Mouse (Mus musculus) liver, postnatal 0 days (tissue): ENCODE measurements around the gene Lmnb2. TPM values are rescaled to one million over a fixed set of nuclear protein-coding genes. Genes with fewer than 3 reads are reported as not detected.

Experiments used
- ATAC-seq: fragments of 200-750 bp; cut with Nextera tagmentation; 2 replicates; pipeline ENCODE4 v1.8.0; 2017; ENCODE audit warnings: mild to moderate bottlenecking, moderate library complexity
- DNase-seq: peaks from one replicate; pipeline ENCODE4 v3.0.0-alpha.2; 2016
- H3K27ac ChIP-seq: fragments of 300-500 bp; sonication (generic); 2 replicates; pipeline ENCODE4 v1.5.1; 2014; ENCODE audit warnings: antibody characterized with exemption, moderate library complexity, mild to moderate bottlenecking, low read depth
- H3K27me3 ChIP-seq: fragments of 300-500 bp; sonication (generic); 2 replicates; pipeline ENCODE4 v1.6.1; 2014; ENCODE audit warnings: low read length, control low read depth, mixed read lengths; ENCODE audit not compliant: insufficient read depth
- H3K36me3 ChIP-seq: fragments of 300-500 bp; sonication (generic); replicated peaks from 2 replicates; pipeline ENCODE4 v1.6.1; 2014; ENCODE audit warnings: mild to moderate bottlenecking, control low read depth, low read length, moderate library complexity, mixed read lengths; ENCODE audit not compliant: insufficient read depth
- H3K4me1 ChIP-seq: fragments of 300-500 bp; sonication (generic); 2 replicates; pipeline ENCODE4 v1.6.1; 2014; ENCODE audit warnings: antibody characterized with exemption, mild to moderate bottlenecking, control low read depth; ENCODE audit not compliant: insufficient read depth
- H3K4me2 ChIP-seq: fragments of 300-500 bp; sonication (generic); 2 replicates; pipeline ENCODE4 v1.6.1; 2014; ENCODE audit warnings: low read depth, mild to moderate bottlenecking, low read length, moderate library complexity, mixed read lengths
- H3K4me3 ChIP-seq: fragments of 300-500 bp; sonication (generic); 2 replicates; pipeline ENCODE4 v1.5.1; 2014; ENCODE audit warnings: low read depth, low read length
- H3K9ac ChIP-seq: fragments of 300-500 bp; sonication (generic); replicated peaks from 2 replicates; pipeline ENCODE4 v1.6.1; 2014; ENCODE audit warnings: mild to moderate bottlenecking, moderate library complexity
- H3K9me3 ChIP-seq: fragments of 300-500 bp; sonication (generic); 2 replicates; pipeline ENCODE4 v1.6.1; 2016; ENCODE audit warnings: mild to moderate bottlenecking, control low read depth, low read length, mixed read lengths
- CTCF ChIP-seq: sonication (generic); IDR thresholded peaks from 2 replicates; pipeline ENCODE4 v1.5.1; 2016; ENCODE audit warnings: antibody characterized with exemption, low read depth
- EP300 ChIP-seq: IDR thresholded peaks from 2 replicates; pipeline ENCODE4 v1.6.1; 2016; ENCODE audit warnings: antibody characterized with exemption, low read depth, mild to moderate bottlenecking
- WGBS: fragments of 180-500 bp; shearing (Covaris S2); extraction: QIAGEN DNeasy Blood & Tissue Kit; methylation state at CpG from one replicate; pipeline ENCODE4 v1.1.7; 2014; ENCODE audit not compliant: insufficient replicate concordance; 5-methylcytosine and 5-hydroxymethylcytosine counted together
- polyA plus RNA-seq: library from polyadenylated mRNA; unstranded; fragments of >200 nt; fragmentation: Nextera tagmentation; extraction: Ambion mirVana; gene quantifications from 2 replicates; pipeline ENCODE4 v1.2.1, GENCODE M21; 2015

The Lmnb2 gene
- polyA plus RNA-seq, 1 experiment from 2014 or later = 6.5 TPM

DNA sequence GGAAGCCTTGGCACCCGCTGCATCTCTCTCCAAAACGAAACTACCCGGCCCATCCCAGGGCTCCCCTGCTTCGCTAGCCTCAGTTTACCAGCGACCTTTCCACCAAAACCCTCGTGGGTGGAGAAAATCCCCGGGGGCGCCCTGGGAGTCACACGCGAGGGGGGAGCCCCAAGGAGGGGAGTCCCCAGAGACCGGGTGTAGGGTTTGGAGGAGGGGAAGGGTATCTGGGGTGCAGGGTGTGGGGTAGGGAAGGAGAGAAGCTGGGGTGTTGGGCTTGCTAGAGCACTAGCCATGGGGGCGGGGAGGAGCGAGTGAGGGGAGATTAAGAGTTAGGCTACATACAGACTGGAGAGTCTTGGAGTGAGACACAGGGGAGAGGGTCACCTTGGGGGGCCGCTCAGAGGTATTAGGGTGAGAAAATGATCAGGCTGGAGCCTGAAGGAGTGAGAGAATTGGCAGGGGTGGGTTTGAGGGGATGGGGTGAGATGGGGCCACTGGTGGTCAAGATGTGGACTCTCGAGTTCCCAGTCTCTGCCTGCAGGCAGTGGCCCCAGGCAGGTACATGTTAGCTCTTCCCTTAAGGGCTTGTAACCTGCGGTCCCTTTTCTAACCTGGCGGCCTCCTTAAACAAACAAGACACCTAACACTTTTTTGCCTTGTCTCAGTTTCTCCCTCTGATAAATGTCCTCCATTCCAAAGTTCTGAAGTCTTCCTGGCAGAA is 14.8 kb upstream of the Lmnb2 start:
- peak overlapping the region; percentile 75 for H3K4me3 ChIP-seq
- 3% methylated on average over 17 of the region's 17 CpGs for WGBS
- H3K27ac ChIP-seq = peak overlapping the region; percentile 66
- no peaks in the 10 kb centered on the region for H3K9me3 ChIP-seq
- peaks cover 49% of the 10 kb centered on the region for H3K27me3 ChIP-seq
- peak overlapping the region; percentile 85 for H3K9ac ChIP-seq
- H3K4me1 ChIP-seq = peaks cover 73% of the 10 kb centered on the region
- TF ChIP-seq EP300 (no peak), CTCF (no peak)
- no peak for ATAC-seq
- no peak for DNase-seq
- H3K4me2 ChIP-seq = peak overlapping the region; percentile 92
- H3K36me3 ChIP-seq = no peaks in the 10 kb centered on the region

DNA sequence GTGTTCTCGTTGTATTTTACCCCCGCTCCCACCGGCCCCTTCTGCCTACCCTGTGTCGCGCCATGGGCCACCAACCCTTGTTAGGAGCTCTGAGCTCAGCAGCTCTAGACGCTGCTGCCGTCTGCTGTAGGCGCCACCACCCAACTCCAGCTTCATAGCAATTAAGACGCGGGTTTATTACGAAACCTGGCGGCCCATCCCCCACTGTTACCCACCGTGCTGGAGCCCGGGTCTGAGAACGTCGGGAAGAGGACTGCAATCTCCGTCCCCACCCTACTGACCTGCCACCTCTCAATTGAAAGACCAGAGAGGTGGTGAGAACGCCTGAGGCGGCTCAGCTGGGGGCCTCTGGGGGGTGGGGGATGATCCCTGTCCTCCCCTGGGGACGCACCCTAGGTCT is 14.2 kb upstream of the Lmnb2 start:
- DNase-seq = peak; percentile 55
- Histone ChIP-seq H3K9ac (peak overlapping the region; percentile 85), H3K4me3 (peak overlapping the region; percentile 75), H3K4me1 (peaks cover 70% of the 10 kb centered on the region), H3K27me3 (peaks cover 49% of the 10 kb centered on the region), H3K4me2 (peak overlapping the region; percentile 92), H3K9me3 (no peaks in the 10 kb centered on the region), H3K27ac (peak overlapping the region; percentile 66; the same call in 1 of the 2 replicates), H3K36me3 (no peaks in the 10 kb centered on the region)
- no peak for TF ChIP-seq CTCF
- TF ChIP-seq EP300 = no peak
- 3% methylated on average over 20 of the region's 20 CpGs for WGBS
- no peak for ATAC-seq

DNA sequence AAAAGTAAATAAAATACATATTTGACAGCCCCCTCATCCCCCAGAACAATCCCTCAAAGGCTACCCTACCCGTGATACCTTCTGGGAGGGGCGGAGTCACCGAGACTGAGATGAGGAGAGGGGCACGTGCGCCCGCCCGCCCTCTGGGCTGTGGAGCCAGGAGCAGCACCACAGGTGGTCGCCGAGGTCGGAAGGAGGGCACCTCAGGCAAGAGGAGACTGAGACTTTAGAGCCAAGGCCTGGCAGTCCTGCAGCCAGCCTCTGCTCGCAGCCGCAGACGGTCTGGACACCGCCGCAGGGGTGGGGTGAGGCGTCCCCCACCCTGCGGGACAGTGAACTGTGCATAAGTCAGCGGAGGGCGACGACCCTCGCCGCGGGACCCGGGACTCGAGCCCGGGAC is 13.7 kb upstream of the Lmnb2 start:
- Histone ChIP-seq H3K4me1 (peaks cover 65% of the 10 kb centered on the region), H3K4me3 (peak overlapping the region; percentile 75)
- no peak for DNase-seq

DNA sequence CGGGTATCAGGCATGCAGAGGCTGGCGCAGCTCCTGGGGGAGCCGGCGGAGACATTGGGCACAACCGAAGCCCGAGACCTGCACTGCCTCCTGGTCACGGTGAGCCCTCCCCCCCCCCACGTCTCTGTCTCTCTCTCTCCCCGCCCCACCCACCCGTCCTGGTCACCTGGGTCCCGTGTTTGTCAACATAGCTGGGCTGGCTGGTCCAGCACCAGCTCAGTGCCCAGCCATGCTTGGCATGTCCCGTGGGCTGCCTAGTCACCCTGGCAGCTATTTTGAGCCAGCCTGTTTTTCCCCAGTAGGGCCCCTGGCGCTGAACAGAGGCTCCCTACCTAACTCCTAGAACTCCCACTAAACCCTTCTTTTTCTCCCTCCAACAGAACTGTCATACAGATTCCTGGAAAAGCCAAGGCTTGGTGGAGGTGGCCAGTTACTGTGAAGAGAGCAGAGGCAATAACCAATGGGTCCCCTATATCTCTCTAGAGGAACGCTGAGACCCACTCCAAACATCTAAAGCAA is 13.2 kb upstream of the Lmnb2 start:
- Histone ChIP-seq H3K4me3 (peak overlapping the region; percentile 75), H3K27me3 (peaks cover 43% of the 10 kb centered on the region), H3K9me3 (no peaks in the 10 kb centered on the region), H3K9ac (peak overlapping the region; percentile 85), H3K36me3 (no peaks in the 10 kb centered on the region), H3K4me2 (peak overlapping the region; percentile 92), H3K4me1 (peaks cover 60% of the 10 kb centered on the region), H3K27ac (no peak overlapping the region)
- no peak for DNase-seq
- TF ChIP-seq EP300 = no peak
- TF ChIP-seq CTCF = no peak
- WGBS = 16% methylated on average over 12 of the region's 14 CpGs
- ATAC-seq = no peak

More for the DNA sequence above, 13.7 kb upstream of the Lmnb2 start:
- H3K9me3 ChIP-seq = no peaks in the 10 kb centered on the region
- peaks cover 48% of the 10 kb centered on the region for H3K27me3 ChIP-seq
- TF ChIP-seq CTCF = no peak
- TF ChIP-seq EP300 = no peak
- peak overlapping the region; percentile 92 for H3K4me2 ChIP-seq
- no peaks in the 10 kb centered on the region for H3K36me3 ChIP-seq
- no peak for ATAC-seq
- peak overlapping the region; percentile 85 for H3K9ac ChIP-seq
- WGBS = 9% methylated on average over 26 of the region's 26 CpGs
- no peak overlapping the region for H3K27ac ChIP-seq

DNA sequence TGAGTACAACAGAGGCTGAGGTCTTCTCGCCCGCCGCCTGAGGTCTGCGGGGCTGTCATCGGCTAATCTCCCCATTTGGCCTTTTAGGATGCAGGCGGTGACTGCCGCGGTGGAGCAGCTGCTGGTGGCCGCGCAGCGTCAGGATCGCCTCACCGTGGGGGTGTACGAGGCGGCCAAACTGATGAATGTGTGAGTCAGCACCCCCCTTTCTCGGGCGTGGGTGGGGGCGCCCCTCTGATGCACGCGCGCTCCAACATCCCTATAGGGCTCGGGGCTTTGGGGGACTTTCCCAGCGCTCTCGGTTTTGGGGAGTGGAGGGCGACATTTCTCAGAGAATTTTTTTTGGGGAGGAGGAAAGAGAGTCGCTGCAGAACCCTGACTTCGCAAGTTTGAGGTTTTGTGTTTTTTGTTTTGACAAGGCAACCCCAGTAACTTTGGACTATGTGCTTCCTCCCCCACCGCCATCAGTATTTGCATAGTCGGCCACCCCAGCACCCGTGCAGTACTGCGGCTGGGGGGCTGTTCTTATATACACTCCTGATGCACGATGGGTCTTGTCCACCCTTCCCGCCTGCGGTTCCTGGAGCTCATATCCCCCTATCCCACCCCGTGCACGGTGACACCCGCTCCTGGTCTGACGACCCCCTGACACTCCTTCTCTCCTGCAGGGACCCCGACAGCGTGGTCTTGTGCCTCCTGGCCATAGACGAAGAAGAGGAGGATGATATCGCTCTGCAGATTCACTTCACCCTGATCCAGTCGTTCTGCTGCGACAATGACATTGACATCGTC is 12.5 kb upstream of the Lmnb2 start:
- Histone ChIP-seq H3K4me3 (peak overlapping the region; percentile 75), H3K9ac (peak overlapping the region; percentile 85), H3K4me1 (peaks cover 57% of the 10 kb centered on the region), H3K27ac (peak overlapping the region; percentile 64), H3K27me3 (peaks cover 41% of the 10 kb centered on the region), H3K4me2 (peak overlapping the region; percentile 92), H3K36me3 (no peaks in the 10 kb centered on the region), H3K9me3 (no peaks in the 10 kb centered on the region)
- TF ChIP-seq CTCF = no peak
- no peak for TF ChIP-seq EP300
- DNase-seq = peak; percentile 51
- 2% methylated on average over 44 of the region's 45 CpGs for WGBS
- peak; percentile 1; the same call in 1 of the 2 replicates for ATAC-seq
